Mouse (Mus musculus) left cerebral cortex, adult 18-20 months (tissue): ENCODE results near the gene Nek1. TPM values are rescaled to one million over a fixed set of nuclear protein-coding genes. Genes with fewer than 3 reads are reported as not detected.
"Not testable (repeated sequence)": the region's sequence is repeated elsewhere in the genome, so short reads cannot be mapped to it uniquely, and the experiment has no call there.

ENCODE experiments used
- DNase-seq, 2 experiments: peaks; one replicate each; pipeline ENCODE4 v3.0.0; 2021 to 2022; ENCODE audit warnings: low spot score in 2 of 2, mixed read lengths in 1 of 2
- total RNA-seq, 2 experiments: library from RNA; stranded (reverse); gene quantifications; 2 replicates each; pipeline ENCODE4 v1.2.3; 2021

Gene Nek1
- total RNA-seq, 2 experiments from 2014 or later: 26.9 to 30.6 TPM

GRCm38 (mm10) chr8:60983688-60984079, 9.3 kb upstream of the Nek1 start:
- DNase-seq: peak; percentile 19 to 55

GRCm38 (mm10) chr8:60984260-60985010, 8.6 kb upstream of the Nek1 start:
- not testable (repeated sequence) for DNase-seq

DNA sequence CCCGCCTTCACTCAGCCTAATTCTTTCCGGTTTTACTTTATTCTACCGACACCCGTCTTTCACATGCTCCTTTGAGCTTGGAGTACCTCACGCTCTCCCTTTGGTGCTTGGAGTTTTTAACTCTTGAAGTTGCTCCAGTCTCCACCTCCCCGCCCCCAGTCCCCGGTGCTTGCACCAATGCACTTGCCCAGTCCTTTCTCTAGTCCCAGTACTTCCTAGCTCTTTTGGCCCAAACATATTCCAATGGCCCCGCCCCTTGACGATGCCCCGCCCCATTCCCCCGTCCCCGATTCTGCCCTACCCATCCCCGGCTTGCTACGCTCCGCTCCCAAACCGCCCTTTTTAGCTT, 460 bp upstream of the Nek1 start:
- DNase-seq: peak; percentile 64 to 68

- DNase-seq: no peak
These were observed 618 bp downstream of the Nek1 start for GRCm38 (mm10) chr8:60993639-60993986.

DNA sequence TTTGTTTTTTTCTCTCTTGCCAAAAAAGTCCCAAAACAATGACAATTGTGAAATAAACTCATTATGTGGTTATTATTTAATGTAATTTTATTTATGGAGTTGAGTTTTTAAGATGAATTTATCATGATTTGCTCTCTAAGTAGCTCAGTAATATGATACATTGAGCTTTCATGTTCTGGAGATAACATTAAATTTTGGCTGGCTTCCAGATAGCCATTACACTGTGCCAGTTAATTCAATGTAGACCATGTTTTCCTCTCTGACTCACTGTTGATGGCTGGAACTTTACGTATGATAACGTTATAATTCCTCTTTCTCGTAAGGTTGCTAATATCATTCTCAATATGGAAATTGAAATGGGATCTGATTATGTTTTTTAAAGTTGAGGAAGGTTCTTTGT, 3.5 kb downstream of the Nek1 start:
- no peak for DNase-seq

- DNase-seq: peak; percentile 56 to 69
These were observed 49.0 kb downstream of the Nek1 start for GRCm38 (mm10) chr8:61041951-61042350.

- no peak for DNase-seq
These were observed 50.9 kb downstream of the Nek1 start for GRCm38 (mm10) chr8:61043874-61044273.

- no peak for DNase-seq
These were observed 53.8 kb downstream of the Nek1 start for GRCm38 (mm10) chr8:61046816-61047215.

- DNase-seq: no peak
These were observed 60.0 kb downstream of the Nek1 start for GRCm38 (mm10) chr8:61053017-61053416.

- DNase-seq: no peak
These were observed 61.3 kb downstream of the Nek1 start for GRCm38 (mm10) chr8:61054313-61054712.

DNA sequence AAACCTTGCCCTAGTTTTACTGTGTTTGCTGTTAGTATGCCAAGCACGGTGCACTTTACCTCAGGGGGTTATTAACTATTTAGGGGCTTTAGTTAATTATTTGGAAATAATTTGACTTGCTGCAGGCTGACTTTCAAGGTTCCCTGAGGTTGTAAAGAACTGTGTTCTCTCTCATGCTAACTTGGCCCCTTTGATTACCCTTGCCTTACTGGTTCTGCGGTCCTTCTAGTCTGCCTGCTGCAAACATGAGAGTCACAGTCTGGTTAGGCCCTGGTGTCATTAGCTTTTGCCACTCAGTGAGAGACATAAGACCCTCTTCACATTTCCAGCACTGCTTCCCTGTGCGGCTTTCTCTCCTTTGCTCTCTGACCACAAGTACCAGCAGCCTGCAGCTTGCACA, 64.0 kb downstream of the Nek1 start:
- DNase-seq: no peak

GRCm38 (mm10) chr8:61059143-61059542, 66.1 kb downstream of the Nek1 start:
- no peak for DNase-seq

GRCm38 (mm10) chr8:61060412-61060811, 67.4 kb downstream of the Nek1 start:
- no peak for DNase-seq

DNA sequence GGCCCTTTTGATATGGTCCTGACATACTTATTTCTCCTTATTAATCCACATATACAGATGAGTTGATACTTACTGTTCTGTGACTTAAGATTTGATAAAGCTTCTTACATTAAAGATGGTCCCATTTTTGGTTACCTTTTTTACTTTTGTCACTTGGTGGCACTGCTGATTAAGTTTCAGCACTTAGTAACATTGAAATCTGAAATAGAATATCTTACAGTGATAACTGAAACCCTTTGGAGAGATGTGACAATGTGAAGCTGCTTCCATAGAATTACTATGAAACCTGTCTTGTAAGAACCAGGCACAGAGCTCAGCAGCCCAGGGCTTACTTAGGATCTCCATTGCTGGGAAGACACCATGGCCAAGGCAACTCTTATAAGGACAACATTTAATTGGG, 82.1 kb downstream of the Nek1 start:
- no peak for DNase-seq

- no peak for DNase-seq
These were observed 117.5 kb downstream of the Nek1 start for GRCm38 (mm10) chr8:61110496-61110895.

- DNase-seq: no peak
These were observed 118.9 kb downstream of the Nek1 start for GRCm38 (mm10) chr8:61111940-61112339.

- DNase-seq: peak; percentile 24 to 61
These were observed 128.6 kb downstream of the Nek1 start for GRCm38 (mm10) chr8:61121631-61122030.

GRCm38 (mm10) chr8:61127299-61127861, 134.4 kb downstream of the Nek1 start:
- no peak for DNase-seq

DNA sequence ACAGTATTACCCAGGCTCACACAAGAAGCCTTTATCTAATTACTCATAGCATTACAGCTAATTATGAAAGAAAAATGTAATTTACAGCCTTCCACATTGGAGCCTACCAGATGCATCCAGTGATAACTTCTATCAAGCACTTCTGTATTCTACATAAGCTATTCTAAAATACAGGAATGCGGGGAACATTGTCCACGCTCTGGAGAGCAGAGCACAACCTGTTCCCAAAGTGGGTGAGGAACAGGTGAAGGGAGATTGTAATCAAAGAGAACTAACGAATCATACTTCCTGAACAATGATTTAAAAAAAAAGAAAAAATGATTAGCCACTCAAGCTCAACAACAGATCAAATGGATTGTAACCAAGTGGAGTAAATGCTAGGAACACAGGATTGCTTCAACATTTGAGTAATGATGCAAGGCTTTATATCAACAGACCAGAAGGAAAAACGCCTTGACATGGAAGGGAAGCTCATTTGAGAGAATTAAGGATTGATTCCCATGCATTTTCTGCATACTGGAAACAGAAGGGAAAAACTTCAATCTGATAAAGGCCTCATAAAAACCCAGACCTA, 139.7 kb downstream of the Nek1 start:
- DNase-seq: no peak

GRCm38 (mm10) chr8:61141869-61142268, 148.9 kb downstream of the Nek1 start:
- DNase-seq: no peak

DNA sequence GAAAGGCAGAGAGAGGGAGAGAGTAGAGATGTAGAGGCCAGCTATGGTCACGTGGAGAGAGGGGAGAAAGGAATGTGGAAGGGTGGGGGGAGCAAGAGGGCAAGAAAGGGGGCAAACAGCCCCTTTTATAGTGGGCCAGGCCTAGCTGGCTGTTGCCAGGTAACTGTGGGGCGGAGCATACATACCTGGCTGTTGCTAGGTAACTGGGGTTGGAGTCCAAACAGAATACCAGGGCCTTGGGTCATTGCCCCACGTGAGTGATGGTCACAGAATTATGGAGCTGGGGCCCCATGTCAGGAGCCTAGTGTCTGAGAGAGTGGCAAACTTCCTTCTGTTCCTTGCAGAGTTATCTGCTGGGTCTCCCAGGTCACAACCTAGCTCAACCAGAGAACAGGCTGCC, 149.3 kb downstream of the Nek1 start:
- no peak for DNase-seq

GRCm38 (mm10) chr8:61142845-61143244, 149.8 kb downstream of the Nek1 start:
- DNase-seq: no peak

DNA sequence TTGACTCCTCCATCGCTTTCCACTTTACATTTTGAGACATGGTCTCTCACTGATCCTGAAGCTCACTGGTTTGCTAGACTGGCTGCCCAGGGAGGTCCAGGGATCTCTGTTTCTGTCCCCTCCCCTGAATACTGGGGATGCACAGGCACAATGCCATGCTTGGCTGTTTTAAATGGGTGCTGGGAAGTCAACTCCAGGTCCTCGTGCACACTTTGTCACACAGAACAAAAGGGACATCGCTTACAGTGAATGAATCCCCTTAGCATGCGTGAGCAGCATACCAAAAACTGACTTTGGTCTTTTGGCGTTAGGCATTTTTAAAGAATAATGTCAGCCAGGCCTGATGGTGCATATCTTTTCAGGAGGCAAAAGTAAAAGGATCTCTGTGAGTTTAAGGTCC, 155.7 kb downstream of the Nek1 start:
- no peak for DNase-seq
